Mouse (Mus musculus) heart, postnatal 0 days (tissue): Measurements from ENCODE around the gene Rps8. TPM values are rescaled to one million over a fixed set of nuclear protein-coding genes. Genes with fewer than 3 reads are reported as not detected.

ENCODE experiments used
- ATAC-seq: fragments of 200-750 bp; cut with Nextera tagmentation; 2 replicates; pipeline ENCODE4 v1.8.0; 2017; ENCODE audit warnings: low read depth, moderate number of reproducible peaks, moderate library complexity; ENCODE audit not compliant: insufficient read depth
- DNase-seq: peaks from one replicate; pipeline ENCODE4 v3.0.0-alpha.2; 2016; ENCODE audit warnings: low spot score
- H3K27ac ChIP-seq: fragments of 300-500 bp; sonication (generic); 2 replicates; pipeline ENCODE4 v1.5.1; 2014; ENCODE audit warnings: low read depth, mild to moderate bottlenecking
- H3K27me3 ChIP-seq: fragments of 300-500 bp; sonication (generic); 2 replicates; pipeline ENCODE4 v1.6.1; 2014; ENCODE audit warnings: low read length, mixed read lengths; ENCODE audit not compliant: control insufficient read depth, insufficient read depth
- H3K36me3 ChIP-seq: fragments of 300-500 bp; sonication (generic); replicated peaks from 2 replicates; pipeline ENCODE4 v1.6.1; 2014; ENCODE audit warnings: low read length, mixed read lengths; ENCODE audit not compliant: control insufficient read depth, insufficient read depth
- H3K4me1 ChIP-seq: fragments of 300-500 bp; sonication (generic); 2 replicates; pipeline ENCODE4 v1.6.1; 2014; ENCODE audit warnings: antibody characterized with exemption; ENCODE audit not compliant: control insufficient read depth, insufficient read depth
- H3K4me2 ChIP-seq: fragments of 300-500 bp; sonication (generic); 2 replicates; pipeline ENCODE4 v1.6.1; 2014; ENCODE audit warnings: low read depth, mild to moderate bottlenecking, low read length, moderate library complexity
- H3K4me3 ChIP-seq: fragments of 300-500 bp; sonication (generic); 2 replicates; pipeline ENCODE4 v1.5.1; 2014; ENCODE audit warnings: low read depth, low read length
- H3K9ac ChIP-seq: fragments of 300-500 bp; sonication (generic); replicated peaks from 2 replicates; pipeline ENCODE4 v1.6.1; 2014; ENCODE audit warnings: low read depth, low read length, mixed read lengths
- H3K9me3 ChIP-seq: fragments of 300-500 bp; sonication (generic); replicated peaks from 2 replicates; pipeline ENCODE4 v1.6.1; 2016; ENCODE audit warnings: low read length; ENCODE audit not compliant: control insufficient read depth
- CTCF ChIP-seq: IDR thresholded peaks from 2 replicates; pipeline ENCODE4 v1.5.1; 2016; ENCODE audit warnings: antibody characterized with exemption, control low read depth, low read depth
- EP300 ChIP-seq: IDR thresholded peaks from 2 replicates; pipeline ENCODE4 v1.6.1; 2016; ENCODE audit warnings: antibody characterized with exemption, low read depth
- WGBS: fragments of 180-500 bp; shearing (Covaris S2); extraction: QIAGEN DNeasy Blood & Tissue Kit; methylation state at CpG from one replicate; pipeline ENCODE4 v1.1.7; 2014; 5-methylcytosine and 5-hydroxymethylcytosine counted together
- microRNA-seq: library from miRNA; unstranded; fragments of <30 nt; microRNA quantifications from one replicate; pipeline ENCODE4, GENCODE M21; 2016
- polyA plus RNA-seq: library from polyadenylated mRNA; unstranded; fragments of >200 nt; fragmentation: Nextera tagmentation; extraction: Ambion mirVana; gene quantifications from 2 replicates; pipeline ENCODE4 v1.2.1, GENCODE M21; 2015
- total RNA-seq: library from RNA; depleted of rRNA; stranded (reverse); fragments of >200 nt; gene quantifications from 2 replicates; pipeline ENCODE4 v1.2.3, GENCODE M21; 2014; ENCODE audit warnings: low replicate concordance; rRNA removed

The Rps8 gene
- total and polyA plus RNA-seq, 2 experiments from 2014 or later = 456 to 752 TPM

- Histone ChIP-seq H3K4me3 (no peak overlapping the region), H3K4me1 (no peaks in the 10 kb centered on the region), H3K36me3 (no peaks in the 10 kb centered on the region), H3K27me3 (no peaks in the 10 kb centered on the region), H3K9me3 (no peaks in the 10 kb centered on the region), H3K9ac (no peak overlapping the region), H3K4me2 (no peak overlapping the region), H3K27ac (no peak overlapping the region)
- ATAC-seq (no peak), DNase-seq (no peak)
- TF ChIP-seq CTCF (no peak), EP300 (no peak)
- 91% methylated on average over 6 of the region's 6 CpGs for WGBS
Observed at GRCm38 (mm10) chr4:117108524-117108849, 47.6 kb downstream of the Rps8 start.

- no peak overlapping the region for H3K9ac ChIP-seq
- no peaks in the 10 kb centered on the region for H3K36me3 ChIP-seq
- no peaks in the 10 kb centered on the region for H3K27me3 ChIP-seq
- no peak overlapping the region for H3K27ac ChIP-seq
- TF ChIP-seq CTCF = no peak
- TF ChIP-seq EP300 = no peak
- no peak overlapping the region for H3K4me3 ChIP-seq
- no peak overlapping the region for H3K4me2 ChIP-seq
- no peak for DNase-seq
- no peaks in the 10 kb centered on the region for H3K9me3 ChIP-seq
- H3K4me1 ChIP-seq = no peaks in the 10 kb centered on the region
- ATAC-seq = no peak
- 83% methylated on average over 18 of the region's 18 CpGs for WGBS
Observed at GRCm38 (mm10) chr4:117107813-117108523, 48.1 kb downstream of the Rps8 start.

DNA sequence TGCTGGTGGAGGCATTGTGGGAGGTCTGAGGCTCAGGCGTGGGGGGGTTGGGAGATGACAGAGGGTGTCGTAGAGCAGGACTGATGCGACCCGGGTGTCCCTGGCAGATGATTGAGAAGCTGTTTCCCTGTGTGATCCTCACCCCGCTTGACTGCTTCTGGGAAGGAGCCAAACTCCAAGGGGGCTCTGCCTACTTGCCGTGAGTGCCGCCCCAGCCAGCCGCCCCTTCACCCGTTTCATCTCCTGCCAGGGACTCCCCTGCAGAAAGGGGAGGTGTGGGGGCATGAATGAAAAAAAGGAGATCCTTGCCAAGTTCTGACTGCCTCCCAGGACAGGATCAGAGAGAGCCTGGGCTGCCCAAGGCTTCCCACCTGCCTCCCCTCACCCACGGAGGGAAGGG is 50.9 kb downstream of the Rps8 start:
- no peak overlapping the region for H3K9ac ChIP-seq
- H3K4me1 ChIP-seq = no peaks in the 10 kb centered on the region
- DNase-seq = no peak
- H3K4me2 ChIP-seq = no peak overlapping the region
- no peak overlapping the region for H3K27ac ChIP-seq
- H3K9me3 ChIP-seq = no peaks in the 10 kb centered on the region
- no peak for ATAC-seq
- TF ChIP-seq CTCF = no peak
- no peak for TF ChIP-seq EP300
- no peaks in the 10 kb centered on the region for H3K27me3 ChIP-seq
- H3K4me3 ChIP-seq = no peak overlapping the region
- WGBS = 58% methylated on average over 10 of the region's 10 CpGs
- no peaks in the 10 kb centered on the region for H3K36me3 ChIP-seq

DNA sequence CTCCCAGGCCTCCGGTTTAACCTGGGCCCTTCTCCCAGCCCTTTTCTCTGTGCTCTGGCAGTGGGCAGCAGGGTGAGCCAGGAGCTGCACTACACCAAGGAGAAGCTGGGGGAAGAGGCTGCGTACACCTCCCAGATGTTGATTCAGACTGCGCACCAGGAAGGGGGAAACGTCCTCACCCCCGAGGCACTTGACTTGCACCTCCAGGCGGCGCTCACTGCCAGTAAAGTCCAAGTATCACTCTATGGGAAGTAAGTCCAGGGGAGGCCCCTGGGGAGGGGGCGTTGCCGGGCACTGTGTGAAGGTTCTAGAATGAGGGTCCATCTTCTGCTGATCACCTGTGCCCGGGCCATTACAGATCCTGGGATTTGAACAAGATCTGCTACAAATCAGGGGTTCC is 51.4 kb downstream of the Rps8 start:
- DNase-seq = no peak

More for the DNA sequence above, 51.4 kb downstream of the Rps8 start:
- no peaks in the 10 kb centered on the region for H3K27me3 ChIP-seq
- H3K36me3 ChIP-seq = no peaks in the 10 kb centered on the region
- H3K4me3 ChIP-seq = no peak overlapping the region
- no peak overlapping the region for H3K27ac ChIP-seq
- no peaks in the 10 kb centered on the region for H3K9me3 ChIP-seq
- 68% methylated on average over 10 of the region's 10 CpGs for WGBS
- no peak overlapping the region for H3K9ac ChIP-seq
- no peak for TF ChIP-seq EP300
- TF ChIP-seq CTCF = no peak
- H3K4me2 ChIP-seq = no peak overlapping the region
- no peak for ATAC-seq
- H3K4me1 ChIP-seq = no peaks in the 10 kb centered on the region

Small RNAs within 50 kb of the gene (microRNA-seq; reads per million reads assigned to microRNA genes)
- gene Gm22398 = not detected

Other genes with a start within 250 kb of the Rps8 start
- gene Urod, start 161.8 kb downstream of the Rps8 start, total RNA-seq = 103 and 124 TPM in 2 replicates
- gene Urod, start 161.8 kb downstream of the Rps8 start, polyA plus RNA-seq = 107 and 110 TPM in 2 replicates
- 14.4 and 19.2 TPM in 2 replicates for gene Hectd3, start 160.9 kb downstream of the Rps8 start, total RNA-seq
- gene Hectd3, start 160.9 kb downstream of the Rps8 start, polyA plus RNA-seq = 5.3 and 5.6 TPM in 2 replicates
- gene Eif2b3, start 136.8 kb downstream of the Rps8 start, total RNA-seq = 10.7 and 14.0 TPM in 2 replicates
- gene Eif2b3, start 136.8 kb downstream of the Rps8 start, polyA plus RNA-seq = 25.7 and 27.5 TPM in 2 replicates
- gene Ptch2, start 60.2 kb downstream of the Rps8 start, total RNA-seq = 3.2 and 3.6 TPM in 2 replicates
- 1.2 and 1.4 TPM in 2 replicates for gene Ptch2, start 60.2 kb downstream of the Rps8 start, polyA plus RNA-seq
- 7.4 and 8.6 TPM in 2 replicates for gene Btbd19, start 30.5 kb downstream of the Rps8 start, total RNA-seq
- gene Btbd19, start 30.5 kb downstream of the Rps8 start, polyA plus RNA-seq = 2.7 and 2.8 TPM in 2 replicates
- gene Tctex1d4, start 29.4 kb downstream of the Rps8 start, total RNA-seq = not detected in 2 replicates
- gene Tctex1d4, start 29.4 kb downstream of the Rps8 start, polyA plus RNA-seq = 1.3 TPM in 1 of 2 replicates, not detected in the other
- gene Plk3, start 22.3 kb downstream of the Rps8 start, total RNA-seq = 1.6 and 4.0 TPM in 2 replicates
- gene Plk3, start 22.3 kb downstream of the Rps8 start, polyA plus RNA-seq = 1.6 and 1.9 TPM in 2 replicates
- 8.2 and 23.3 TPM in 2 replicates for gene Kif2c, start 26.4 kb upstream of the Rps8 start, total RNA-seq
- 8.9 and 10.3 TPM in 2 replicates for gene Kif2c, start 26.4 kb upstream of the Rps8 start, polyA plus RNA-seq
- gene Tmem53, start 95.7 kb upstream of the Rps8 start, total RNA-seq = 43.2 and 65.9 TPM in 2 replicates
- 59.2 and 63.5 TPM in 2 replicates for gene Tmem53, start 95.7 kb upstream of the Rps8 start, polyA plus RNA-seq
- 0.27 and 1.4 TPM in 2 replicates for gene Armh1, start 95.9 kb upstream of the Rps8 start, total RNA-seq
- 0.18 and 0.25 TPM in 2 replicates for gene Armh1, start 95.9 kb upstream of the Rps8 start, polyA plus RNA-seq